Mouse (Mus musculus) liver, adult 2 months (tissue): ENCODE measurements around the gene Lrmp. TPM values are rescaled to one million over a fixed set of nuclear protein-coding genes. Genes with fewer than 3 reads are reported as not detected.
"Not testable (repeated sequence)": the region's sequence is repeated elsewhere in the genome, so short reads cannot be mapped to it uniquely, and the experiment has no call there.

ENCODE experiments used
- DNase-seq: peaks from one replicate; pipeline ENCODE4 v3.0.0-alpha.2; 2011; ENCODE audit warnings: low read depth, low spot score; ENCODE audit errors: extremely low read depth
- H3K27ac ChIP-seq: fragments of 200-500 bp; replicated peaks from 2 replicates; pipeline ENCODE4 v1.5.1; 2012; ENCODE audit warnings: low read depth, mild to moderate bottlenecking, control low read depth, inconsistent platforms, low read length; ENCODE audit not compliant: insufficient read depth
- H3K27me3 ChIP-seq: fragments of 200-500 bp; 2 replicates; pipeline ENCODE4 v1.6.1; 2012; ENCODE audit warnings: mild to moderate bottlenecking, moderate library complexity, low read length, inconsistent platforms; ENCODE audit not compliant: control insufficient read depth, insufficient read depth
- H3K36me3 ChIP-seq: fragments of 200-500 bp; 2 replicates; pipeline ENCODE4 v1.6.1; 2012; ENCODE audit warnings: low read length, inconsistent platforms; ENCODE audit not compliant: control insufficient read depth, insufficient read depth
- H3K4me1 ChIP-seq: fragments of 200-500 bp; 2 replicates; pipeline ENCODE4 v1.6.1; 2011; ENCODE audit warnings: low read length; ENCODE audit not compliant: control insufficient read depth, insufficient read depth
- H3K4me3 ChIP-seq: fragments of 200-500 bp; 2 replicates; pipeline ENCODE4 v1.5.1; 2011; ENCODE audit warnings: low read depth, mild to moderate bottlenecking, control low read depth, low read length, moderate library complexity; ENCODE audit not compliant: insufficient read depth
- H3K79me2 ChIP-seq: fragments of 200-500 bp; 2 replicates; pipeline ENCODE4 v1.6.1; 2012; ENCODE audit warnings: inconsistent platforms, mild to moderate bottlenecking, low read length, moderate library complexity; ENCODE audit not compliant: control insufficient read depth, insufficient read depth
- H3K9ac ChIP-seq: fragments of 200-500 bp; 2 replicates; pipeline ENCODE4 v1.6.1; 2012; ENCODE audit warnings: low read depth, mild to moderate bottlenecking, control low read depth, inconsistent platforms, low read length
- CTCF ChIP-seq: fragments of 200-500 bp; IDR thresholded peaks from 2 replicates; pipeline ENCODE4 v1.5.1; 2011; ENCODE audit warnings: low read depth, low read length, control low read depth
- POLR2A ChIP-seq: fragments of 200-500 bp; IDR thresholded peaks from 2 replicates; pipeline ENCODE4 v1.6.1; 2011; ENCODE audit warnings: low read length, control low read depth; ENCODE audit not compliant: insufficient read depth; ENCODE audit errors: extremely low read depth
- WGBS: fragments of 180-500 bp; shearing (Covaris S2); methylation state at CpG from one replicate; pipeline ENCODE4 v1.1.7; 2018; 5-methylcytosine and 5-hydroxymethylcytosine counted together
- polyA plus RNA-seq: library from polyadenylated mRNA; depleted of rRNA; stranded (reverse); fragments of >200 nt; gene quantifications from 2 replicates; pipeline ENCODE4 v1.2.3, GENCODE M21; 2012
- total RNA-seq: library from RNA; depleted of rRNA; stranded (reverse); fragments of >200 nt; gene quantifications from 2 replicates; pipeline ENCODE4 v1.2.3, GENCODE M21; 2014

Gene Lrmp
- total and polyA plus RNA-seq, 2 experiments = 3.4 to 3.6 TPM

- Histone ChIP-seq H3K4me3 (no peak overlapping the region), H3K27ac (no peak overlapping the region), H3K27me3 (no peaks in the 10 kb centered on the region), H3K36me3 (no peaks in the 10 kb centered on the region), H3K79me2 (no peaks in the 10 kb centered on the region), H3K4me1 (no peaks in the 10 kb centered on the region; the same call in 1 of the 2 replicates), H3K9ac (no peak overlapping the region)
- TF ChIP-seq POLR2A = no peak
- no peak for TF ChIP-seq CTCF
- no peak for DNase-seq
- WGBS = 61% methylated on average over 7 of the region's 7 CpGs
Observed at GRCm38 (mm10) chr6:145125591-145126113, 10.2 kb downstream of the Lrmp start.

- no peak for DNase-seq
- H3K9ac ChIP-seq = no peak overlapping the region
- H3K27ac ChIP-seq = no peak overlapping the region
- no peak overlapping the region for H3K4me3 ChIP-seq
- H3K36me3 ChIP-seq = no peaks in the 10 kb centered on the region
- no peaks in the 10 kb centered on the region for H3K27me3 ChIP-seq
- 95% methylated on average over 3 of the region's 3 CpGs for WGBS
- TF ChIP-seq CTCF (no peak), POLR2A (no peak)
- no peaks in the 10 kb centered on the region for H3K79me2 ChIP-seq
- no peaks in the 10 kb centered on the region; the same call in 1 of the 2 replicates for H3K4me1 ChIP-seq
Observed at GRCm38 (mm10) chr6:145127652-145128051, 12.2 kb downstream of the Lrmp start.

- no peaks in the 10 kb centered on the region for H3K36me3 ChIP-seq
- no peak for DNase-seq
- no peak for TF ChIP-seq POLR2A
- no peak for TF ChIP-seq CTCF
- H3K27me3 ChIP-seq = no peaks in the 10 kb centered on the region
- 82% methylated on average over 4 of the region's 4 CpGs for WGBS
- no peaks in the 10 kb centered on the region; the same call in 1 of the 2 replicates for H3K4me1 ChIP-seq
- H3K9ac ChIP-seq = no peak overlapping the region
- H3K27ac ChIP-seq = no peak overlapping the region
- no peak overlapping the region for H3K4me3 ChIP-seq
- H3K79me2 ChIP-seq = no peaks in the 10 kb centered on the region
Observed at GRCm38 (mm10) chr6:145129563-145129962, 14.1 kb downstream of the Lrmp start.

GRCm38 (mm10) chr6:145131991-145132390 lies 16.5 kb downstream of the Lrmp start:
- H3K4me3 ChIP-seq = no peak overlapping the region

GRCm38 (mm10) chr6:145132969-145133368 lies 17.5 kb downstream of the Lrmp start:
- not testable (repeated sequence) for H3K36me3 ChIP-seq, H3K4me1 ChIP-seq, H3K4me3 ChIP-seq, H3K27me3 ChIP-seq, H3K9ac ChIP-seq, H3K27ac ChIP-seq, H3K79me2 ChIP-seq, DNase-seq
- 90% methylated on average over 5 of the region's 5 CpGs for WGBS

More at GRCm38 (mm10) chr6:145131991-145132390, 16.5 kb downstream of the Lrmp start:
- 93% methylated on average over 5 of the region's 5 CpGs for WGBS
- no peak for DNase-seq
- no peak overlapping the region for H3K27ac ChIP-seq
- TF ChIP-seq POLR2A (no peak), CTCF (no peak)
- no peak overlapping the region for H3K9ac ChIP-seq
- H3K36me3 ChIP-seq = no peaks in the 10 kb centered on the region
- H3K27me3 ChIP-seq = no peaks in the 10 kb centered on the region
- no peaks in the 10 kb centered on the region; the same call in 1 of the 2 replicates for H3K4me1 ChIP-seq
- no peaks in the 10 kb centered on the region for H3K79me2 ChIP-seq

GRCm38 (mm10) chr6:145135295-145135694 lies 19.8 kb downstream of the Lrmp start:
- no peak for DNase-seq
- Histone ChIP-seq H3K27me3 (no peaks in the 10 kb centered on the region), H3K27ac (no peak overlapping the region), H3K79me2 (no peaks in the 10 kb centered on the region), H3K4me1 (0 out of 2 replicates have a peak, but pooled peaks cover 2% of the 10 kb centered on the region), H3K4me3 (no peak overlapping the region), H3K36me3 (no peaks in the 10 kb centered on the region), H3K9ac (no peak overlapping the region)
- WGBS = 72% methylated on average over 3 of the region's 3 CpGs
- TF ChIP-seq POLR2A (no peak), CTCF (no peak)
